Mouse (Mus musculus) hindbrain, embryonic 11.5 days (tissue): ENCODE data around the gene Patj. TPM values are rescaled to one million over a fixed set of nuclear protein-coding genes. Genes with fewer than 3 reads are reported as not detected.

Source experiments
- ATAC-seq: fragments of 200-750 bp; cut with Nextera tagmentation; 2 replicates; pipeline ENCODE4 v1.8.0; 2017; ENCODE audit warnings: mild to moderate bottlenecking, moderate TSS enrichment, moderate library complexity; ENCODE audit not compliant: low FRiP score
- DNase-seq: peaks from one replicate; pipeline ENCODE4 v3.0.0-alpha.2; 2015; ENCODE audit warnings: low spot score
- H3K27ac ChIP-seq: fragments of 300-500 bp; sonication (generic); 2 replicates; pipeline ENCODE4 v1.5.1; 2014; ENCODE audit warnings: mild to moderate bottlenecking, low read depth, low read length
- H3K27me3 ChIP-seq: fragments of 300-500 bp; sonication (generic); 2 replicates; pipeline ENCODE4 v1.6.1; 2014; ENCODE audit warnings: mild to moderate bottlenecking, low read length, moderate library complexity, mixed read lengths; ENCODE audit not compliant: control insufficient read depth, insufficient read depth
- H3K36me3 ChIP-seq: fragments of 300-500 bp; sonication (generic); 2 replicates; pipeline ENCODE4 v1.6.1; 2014; ENCODE audit warnings: mild to moderate bottlenecking, low read length, moderate library complexity, mixed read lengths; ENCODE audit not compliant: control insufficient read depth, insufficient read depth
- H3K4me1 ChIP-seq: fragments of 300-500 bp; sonication (generic); replicated peaks from 2 replicates; pipeline ENCODE4 v1.6.1; 2014; ENCODE audit warnings: low read length, mixed read lengths; ENCODE audit not compliant: control insufficient read depth, insufficient read depth
- H3K4me2 ChIP-seq: fragments of 300-500 bp; sonication (generic); replicated peaks from 2 replicates; pipeline ENCODE4 v1.6.1; 2014; ENCODE audit warnings: mild to moderate bottlenecking, low read depth, low read length
- H3K4me3 ChIP-seq: fragments of 300-500 bp; sonication (generic); 2 replicates; pipeline ENCODE4 v1.5.1; 2014; ENCODE audit warnings: low read depth, low read length
- H3K9ac ChIP-seq: fragments of 300-500 bp; sonication (generic); 2 replicates; pipeline ENCODE4 v1.6.1; 2014; ENCODE audit warnings: low read depth, low read length
- H3K9me3 ChIP-seq: fragments of 300-500 bp; sonication (generic); 2 replicates; pipeline ENCODE4 v1.6.1; 2016; ENCODE audit warnings: low read length; ENCODE audit not compliant: control insufficient read depth
- whole genome bisulfite sequencing: fragments of 180-500 bp; shearing (Covaris S2); extraction: QIAGEN DNeasy Blood & Tissue Kit; methylation state at CpG from one replicate; pipeline ENCODE4 v1.1.7; 2014; 5-methylcytosine and 5-hydroxymethylcytosine counted together
- polyA plus RNA-seq: library from polyadenylated mRNA; unstranded; fragments of >200 nt; fragmentation: Nextera tagmentation; extraction: Ambion mirVana; gene quantifications from 2 replicates; pipeline ENCODE4 v1.2.1, GENCODE M21; 2014

The Patj gene
- polyA plus RNA-seq, 1 experiment from 2014 or later, result 9.7 TPM

GRCm38 (mm10) chr4:98452725-98453124 is 57.1 kb downstream of the Patj start:
- ATAC-seq (no peak), DNase-seq (no peak)
- WGBS, result 98% methylated on average over 2 of the region's 2 CpGs
- Histone ChIP-seq H3K4me2 (no peak overlapping the region), H3K9me3 (no peaks in the 10 kb centered on the region), H3K4me1 (no peaks in the 10 kb centered on the region), H3K4me3 (no peak overlapping the region), H3K27me3 (no peaks in the 10 kb centered on the region), H3K36me3 (no peaks in the 10 kb centered on the region), H3K27ac (no peak overlapping the region), H3K9ac (no peak overlapping the region)

GRCm38 (mm10) chr4:98453231-98453630 is 57.6 kb downstream of the Patj start:
- no peaks in the 10 kb centered on the region for H3K27me3 ChIP-seq
- H3K27ac ChIP-seq, result no peak overlapping the region
- no peaks in the 10 kb centered on the region for H3K36me3 ChIP-seq
- ATAC-seq (no peak), DNase-seq (no peak)
- WGBS, result 87% methylated on average over 5 of the region's 5 CpGs
- no peak overlapping the region for H3K4me2 ChIP-seq
- no peak overlapping the region for H3K4me3 ChIP-seq
- H3K9me3 ChIP-seq, result no peaks in the 10 kb centered on the region
- H3K9ac ChIP-seq, result no peak overlapping the region
- no peaks in the 10 kb centered on the region for H3K4me1 ChIP-seq

- 91% methylated on average over 2 of the region's 2 CpGs for WGBS
Observed at GRCm38 (mm10) chr4:98455352-98455751, 59.8 kb downstream of the Patj start.

GRCm38 (mm10) chr4:98455910-98456309 is 60.3 kb downstream of the Patj start:
- H3K36me3 ChIP-seq, result no peaks in the 10 kb centered on the region
- H3K9me3 ChIP-seq, result no peaks in the 10 kb centered on the region
- ATAC-seq (no peak), DNase-seq (no peak)
- H3K9ac ChIP-seq, result no peak overlapping the region
- no peak overlapping the region for H3K27ac ChIP-seq
- H3K4me3 ChIP-seq, result no peak overlapping the region
- no peaks in the 10 kb centered on the region for H3K4me1 ChIP-seq
- 90% methylated on average over 8 of the region's 8 CpGs for WGBS
- no peak overlapping the region for H3K4me2 ChIP-seq
- H3K27me3 ChIP-seq, result no peaks in the 10 kb centered on the region

More at GRCm38 (mm10) chr4:98455352-98455751, 59.8 kb downstream of the Patj start:
- Histone ChIP-seq H3K4me3 (no peak overlapping the region), H3K9ac (no peak overlapping the region), H3K4me1 (no peaks in the 10 kb centered on the region), H3K27ac (no peak overlapping the region), H3K27me3 (no peaks in the 10 kb centered on the region), H3K4me2 (no peak overlapping the region), H3K9me3 (no peaks in the 10 kb centered on the region), H3K36me3 (no peaks in the 10 kb centered on the region)
- no peak for DNase-seq
- no peak for ATAC-seq

- DNase-seq, result no peak
- 92% methylated on average over 2 of the region's 2 CpGs for WGBS
- Histone ChIP-seq H3K27me3 (no peaks in the 10 kb centered on the region), H3K9me3 (no peaks in the 10 kb centered on the region), H3K27ac (no peak overlapping the region), H3K9ac (no peak overlapping the region), H3K4me3 (no peak overlapping the region), H3K36me3 (no peaks in the 10 kb centered on the region), H3K4me2 (no peak overlapping the region), H3K4me1 (no peaks in the 10 kb centered on the region)
- ATAC-seq, result no peak
Observed at GRCm38 (mm10) chr4:98461804-98462341, 66.3 kb downstream of the Patj start.

- ATAC-seq (no peak), DNase-seq (no peak)
- H3K27me3 ChIP-seq, result no peaks in the 10 kb centered on the region
- no peak overlapping the region for H3K4me2 ChIP-seq
- no peak overlapping the region for H3K4me3 ChIP-seq
- no peaks in the 10 kb centered on the region for H3K36me3 ChIP-seq
- no peak overlapping the region for H3K27ac ChIP-seq
- no peaks in the 10 kb centered on the region for H3K4me1 ChIP-seq
- H3K9ac ChIP-seq, result no peak overlapping the region
- 95% methylated on average over 1 of the region's 1 CpGs for WGBS
- H3K9me3 ChIP-seq, result no peaks in the 10 kb centered on the region
Observed at GRCm38 (mm10) chr4:98465476-98465875, 69.9 kb downstream of the Patj start.

- no peaks in the 10 kb centered on the region for H3K27me3 ChIP-seq
- H3K36me3 ChIP-seq, result no peaks in the 10 kb centered on the region
- H3K9ac ChIP-seq, result no peak overlapping the region
- no peak overlapping the region for H3K4me2 ChIP-seq
- no peak overlapping the region for H3K27ac ChIP-seq
- H3K4me3 ChIP-seq, result no peak overlapping the region
- no peaks in the 10 kb centered on the region for H3K4me1 ChIP-seq
- ATAC-seq (no peak), DNase-seq (no peak)
- no peaks in the 10 kb centered on the region for H3K9me3 ChIP-seq
- 92% methylated on average over 2 of the region's 2 CpGs for WGBS
Observed at GRCm38 (mm10) chr4:98465886-98466285, 70.3 kb downstream of the Patj start.

- Histone ChIP-seq H3K9me3 (no peaks in the 10 kb centered on the region), H3K4me3 (no peak overlapping the region), H3K27me3 (no peaks in the 10 kb centered on the region), H3K9ac (no peak overlapping the region), H3K4me2 (no peak overlapping the region), H3K36me3 (no peaks in the 10 kb centered on the region), H3K27ac (no peak overlapping the region), H3K4me1 (no peaks in the 10 kb centered on the region)
- no peak for DNase-seq
- no peak for ATAC-seq
- WGBS, result 81% methylated on average over 7 of the region's 7 CpGs
Observed at GRCm38 (mm10) chr4:98471376-98471775, 75.8 kb downstream of the Patj start.

- no peaks in the 10 kb centered on the region for H3K36me3 ChIP-seq
- 89% methylated on average over 3 of the region's 3 CpGs for WGBS
- H3K27ac ChIP-seq, result no peak overlapping the region
- no peak overlapping the region for H3K4me2 ChIP-seq
- no peaks in the 10 kb centered on the region for H3K27me3 ChIP-seq
- no peak overlapping the region for H3K9ac ChIP-seq
- no peak overlapping the region for H3K4me3 ChIP-seq
- H3K9me3 ChIP-seq, result no peaks in the 10 kb centered on the region
- no peaks in the 10 kb centered on the region for H3K4me1 ChIP-seq
- ATAC-seq (no peak), DNase-seq (no peak)
Observed at GRCm38 (mm10) chr4:98473491-98473890, 77.9 kb downstream of the Patj start.
